Mouse (Mus musculus): Measurements from ENCODE around the gene P4hb.
A peak's percentile ranks its signal among the peaks of the same experiment; 100 is the strongest.

The P4hb gene

DNA sequence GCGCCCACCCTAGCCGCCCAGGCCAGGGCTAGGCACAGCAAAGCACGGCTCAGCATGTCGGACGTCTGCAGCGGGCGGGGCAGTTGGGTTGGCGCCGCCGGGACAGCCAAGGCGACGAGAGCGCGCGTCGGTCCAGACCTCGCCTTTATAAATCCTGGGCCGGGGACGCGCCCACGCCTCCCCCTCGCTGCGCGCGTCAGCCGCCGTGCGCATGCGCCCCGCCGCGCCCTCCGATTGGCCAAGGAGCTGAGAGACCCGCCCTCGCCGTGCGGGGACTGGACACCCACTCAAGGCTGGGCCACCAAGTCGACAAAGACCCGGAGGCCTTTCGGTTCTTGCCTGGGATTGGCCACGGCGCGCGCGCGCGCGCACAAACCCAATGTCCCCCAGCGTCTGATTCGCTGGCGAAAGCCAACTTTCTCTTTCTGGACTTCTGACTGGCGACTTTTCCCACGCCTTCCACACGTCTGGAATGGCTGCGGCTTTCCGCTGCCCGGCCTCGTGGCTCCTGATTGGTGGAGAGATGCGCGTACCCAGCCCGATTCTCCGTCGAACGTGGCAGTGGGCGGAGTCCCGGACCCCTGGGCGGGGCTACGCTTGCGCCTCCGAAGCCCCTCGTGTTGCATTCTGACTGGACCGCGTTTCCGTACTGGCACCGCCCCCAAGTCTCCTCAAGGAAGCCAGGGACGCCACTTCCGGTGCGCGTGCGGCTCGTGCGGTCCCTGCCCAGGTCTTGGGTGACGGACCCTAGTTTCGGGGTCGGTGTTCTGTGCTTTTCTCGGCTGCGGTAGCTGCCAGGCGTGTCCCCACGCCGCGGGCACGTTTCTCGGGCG, at the start of gene P4hb:
Gene P4hb, minus strand, starts transcription at position 502 of the 833 bp plus-strand sequence.
- peak; percentile 100 for DNase-seq (ENCODE audit: inconsistent ontology term)

GRCm38 (mm10) chr11:120622805-120623204, 49.8 kb upstream of the P4hb start:
- DNase-seq (ENCODE audit: inconsistent ontology term) = no peak

DNA sequence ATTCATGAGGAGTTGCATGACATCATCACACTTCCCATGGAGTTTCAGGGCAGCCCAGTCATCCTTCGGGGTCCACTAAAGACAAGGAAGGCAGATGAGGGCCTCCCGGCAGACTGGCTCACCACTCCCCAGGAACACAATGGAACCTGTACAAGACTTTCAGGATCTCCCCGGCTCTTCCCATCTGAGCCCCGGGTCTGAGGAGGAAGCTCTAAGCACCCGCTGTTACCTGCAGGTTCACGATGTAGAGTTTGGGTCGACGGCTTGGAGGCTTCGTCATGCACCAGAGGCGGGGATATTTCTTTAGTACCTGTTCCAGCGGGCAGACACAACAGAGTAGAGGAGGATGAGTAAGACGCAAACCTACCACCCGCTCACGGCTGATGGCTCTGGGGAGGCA, 47.1 kb upstream of the P4hb start:
- DNase-seq (ENCODE audit: inconsistent ontology term) = no peak

DNA sequence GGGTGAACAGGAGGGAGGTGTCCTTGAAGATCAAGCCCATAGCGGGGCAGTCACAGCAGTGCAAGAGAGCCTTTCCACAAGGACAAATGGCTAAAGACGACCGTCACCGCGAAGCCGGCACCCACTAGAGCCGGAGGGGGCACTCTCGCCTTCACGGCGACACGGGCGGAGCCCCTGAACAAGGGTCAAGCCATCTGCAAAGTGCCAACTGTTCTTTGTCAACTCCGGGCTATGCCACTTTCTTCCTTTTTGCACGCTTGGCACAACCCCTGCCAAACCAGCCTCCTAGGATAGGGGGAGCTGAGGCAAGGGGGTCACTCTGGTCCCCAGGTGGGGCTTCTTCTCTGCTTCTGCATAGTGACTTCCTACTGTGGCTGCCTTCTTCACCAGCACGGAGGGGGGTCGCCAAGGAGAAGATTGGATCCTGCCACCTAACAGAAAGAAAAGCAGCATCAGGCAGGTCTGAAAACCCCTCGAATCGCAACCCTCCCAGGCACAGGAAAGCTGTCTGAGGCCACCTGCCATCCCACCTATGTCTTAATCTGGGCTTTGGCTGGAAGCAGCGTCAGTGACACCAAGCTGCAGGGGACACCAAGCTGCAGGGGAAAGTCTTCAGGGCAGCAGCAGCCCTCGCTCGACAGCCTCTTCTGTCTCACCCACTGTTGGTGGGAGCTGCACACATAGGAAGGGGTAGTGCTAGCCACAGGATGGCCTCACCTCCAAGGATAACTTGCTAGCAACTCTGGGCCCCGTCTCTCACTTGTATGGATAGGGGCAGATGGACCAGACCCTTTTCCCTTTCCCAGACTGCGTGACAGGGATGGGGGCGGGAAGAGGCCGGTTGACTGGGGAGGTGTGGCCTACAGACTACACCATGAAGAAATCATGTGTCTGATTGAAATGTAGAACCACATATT, 45.8 kb upstream of the P4hb start:
- DNase-seq (ENCODE audit: inconsistent ontology term) = no peak

DNA sequence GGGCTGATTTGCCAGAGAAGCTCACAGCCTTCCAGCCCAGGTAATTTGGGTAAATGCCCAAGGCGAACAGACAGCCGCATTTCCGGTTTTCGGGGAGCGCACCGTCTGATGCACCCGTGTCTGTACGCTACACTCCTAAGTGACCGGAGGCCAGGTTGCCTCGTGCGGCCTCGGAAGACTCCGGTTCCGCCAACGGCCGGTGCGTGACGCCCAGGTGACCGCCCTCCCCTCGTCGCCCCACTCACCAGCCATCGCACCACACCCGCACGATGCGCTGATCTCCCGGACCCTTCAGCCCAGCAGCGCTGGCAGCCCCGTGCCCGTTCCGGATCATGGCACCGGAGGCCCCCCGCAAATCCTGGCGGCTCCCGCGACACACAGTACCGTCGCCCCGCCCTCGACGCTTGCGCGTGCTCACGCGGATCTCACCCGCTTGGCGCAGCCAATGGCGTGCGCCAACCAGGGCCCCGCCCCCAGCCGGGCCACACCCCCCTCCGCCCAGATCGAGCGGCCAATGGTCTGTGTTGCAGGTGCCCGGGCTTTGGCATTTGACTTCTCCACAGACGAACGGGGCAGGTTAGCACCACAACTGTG, 44.6 kb upstream of the P4hb start, which contains the start of gene Pcyt2:
Gene Pcyt2, minus strand, starts transcription at position 418 of the 594 bp plus-strand sequence.
- peak; percentile 91 for DNase-seq (ENCODE audit: inconsistent ontology term)

DNA sequence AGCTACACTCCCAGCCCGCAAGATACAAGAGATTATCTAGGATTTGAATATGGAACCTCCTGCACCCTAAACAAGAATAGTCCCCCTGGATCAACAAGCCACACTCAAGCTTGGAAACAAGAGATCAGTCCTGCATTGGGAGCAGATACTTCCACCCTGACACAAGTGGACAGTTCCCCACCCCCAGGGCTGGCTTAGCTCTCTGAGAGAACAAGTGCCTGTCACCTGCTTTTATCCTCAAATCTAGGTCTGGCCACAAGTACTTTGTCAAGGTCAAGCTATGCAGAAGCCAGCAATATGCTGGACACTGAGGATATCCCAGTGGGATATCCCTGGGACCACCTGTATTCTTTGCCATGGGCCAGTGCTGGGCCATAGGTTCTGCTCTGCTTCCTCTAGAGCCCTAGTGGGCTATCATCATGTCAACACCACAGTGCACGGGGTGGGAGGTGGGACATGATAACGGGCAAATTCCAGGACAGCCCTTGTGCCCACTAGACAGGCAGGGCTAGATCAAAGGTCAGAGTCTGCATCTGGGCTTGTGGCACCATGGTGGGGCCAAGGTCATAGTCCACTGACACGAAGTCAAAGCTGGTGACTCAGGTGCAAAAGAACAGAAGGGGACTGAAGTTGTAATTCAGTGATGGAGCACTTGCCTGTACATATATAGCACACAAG, 43.7 kb upstream of the P4hb start:
- DNase-seq (ENCODE audit: inconsistent ontology term) = no peak

DNA sequence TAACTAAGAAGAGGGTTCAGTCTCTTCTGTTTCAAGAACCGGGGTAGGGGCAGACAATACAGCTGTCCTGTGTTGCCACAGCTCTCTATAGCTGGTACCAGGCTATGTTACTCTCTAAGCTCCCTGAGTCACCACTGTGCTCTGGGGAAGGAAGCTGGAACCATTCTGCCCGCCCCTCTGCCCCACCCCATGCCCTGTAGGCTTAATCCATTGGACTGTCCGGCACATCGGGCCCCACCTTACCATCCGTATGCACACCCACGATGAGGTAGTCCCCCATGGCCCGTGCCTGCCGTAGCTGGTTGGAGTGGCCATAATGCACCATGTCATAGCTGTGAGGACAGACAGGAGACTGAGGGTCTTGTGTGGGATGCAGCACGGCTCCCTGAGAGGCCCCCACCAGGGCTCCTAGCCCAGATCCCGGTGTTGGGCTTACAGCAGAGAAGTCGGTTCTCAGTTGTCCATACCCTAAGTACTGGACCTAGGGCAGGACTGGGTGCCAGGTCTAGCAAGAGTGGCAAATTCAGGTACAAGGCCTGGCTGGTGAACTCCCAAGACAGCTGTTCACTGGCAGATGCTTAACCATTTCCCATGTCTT, 42.7 kb upstream of the P4hb start:
- no peak for DNase-seq (ENCODE audit: inconsistent ontology term)

GRCm38 (mm10) chr11:120615167-120615566, 42.1 kb upstream of the P4hb start:
- no peak for DNase-seq (ENCODE audit: inconsistent ontology term)

GRCm38 (mm10) chr11:120613976-120614375, 40.9 kb upstream of the P4hb start:
- no peak for DNase-seq (ENCODE audit: inconsistent ontology term)

DNA sequence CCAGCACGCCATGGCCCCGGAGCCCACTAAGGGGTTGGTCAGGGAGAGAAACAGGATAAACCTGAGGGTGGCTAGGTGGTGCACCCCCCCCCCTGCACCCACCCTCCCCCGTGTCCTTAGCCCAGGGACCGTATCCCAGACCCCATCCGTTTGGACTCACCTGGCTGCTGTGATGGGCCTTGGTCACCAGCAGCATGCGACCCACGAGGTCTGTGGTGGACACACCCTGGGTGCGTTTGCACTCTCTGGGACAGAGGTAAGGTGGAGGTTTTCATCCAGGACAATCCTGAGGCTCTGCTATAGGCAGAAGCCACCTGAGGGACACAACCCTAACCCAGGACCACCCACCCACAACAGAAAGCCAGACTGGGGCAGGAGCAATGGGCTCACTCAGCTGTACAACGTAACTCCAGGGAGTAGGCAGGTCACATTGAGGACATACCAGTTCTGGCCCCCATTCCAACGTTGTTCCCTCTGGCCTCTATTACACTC, 40.5 kb upstream of the P4hb start:
- no peak for DNase-seq (ENCODE audit: inconsistent ontology term)

DNA sequence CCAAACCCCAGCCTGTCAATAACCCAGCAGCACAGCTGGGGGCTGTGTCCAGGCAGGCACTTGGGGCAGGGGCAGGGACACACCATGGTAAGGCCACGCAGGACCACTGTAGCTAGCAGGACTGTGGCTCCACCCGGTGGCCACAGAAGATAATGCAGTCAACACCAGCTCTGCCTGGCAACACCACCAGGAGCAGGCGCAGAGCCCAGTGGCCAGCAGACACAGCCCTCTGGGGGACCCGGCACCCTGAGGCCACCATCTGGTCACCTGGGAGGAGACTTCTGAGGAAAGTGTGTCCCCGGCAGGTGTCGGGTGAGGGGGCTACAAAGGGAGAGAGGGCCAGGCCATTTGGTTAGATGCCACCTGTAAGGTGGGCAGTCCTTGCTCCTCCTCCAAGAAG, 39.7 kb upstream of the P4hb start:
- DNase-seq (ENCODE audit: inconsistent ontology term) = peak; percentile 71

GRCm38 (mm10) chr11:120610477-120611046, 37.5 kb upstream of the P4hb start:
- DNase-seq (ENCODE audit: inconsistent ontology term) = no peak

DNA sequence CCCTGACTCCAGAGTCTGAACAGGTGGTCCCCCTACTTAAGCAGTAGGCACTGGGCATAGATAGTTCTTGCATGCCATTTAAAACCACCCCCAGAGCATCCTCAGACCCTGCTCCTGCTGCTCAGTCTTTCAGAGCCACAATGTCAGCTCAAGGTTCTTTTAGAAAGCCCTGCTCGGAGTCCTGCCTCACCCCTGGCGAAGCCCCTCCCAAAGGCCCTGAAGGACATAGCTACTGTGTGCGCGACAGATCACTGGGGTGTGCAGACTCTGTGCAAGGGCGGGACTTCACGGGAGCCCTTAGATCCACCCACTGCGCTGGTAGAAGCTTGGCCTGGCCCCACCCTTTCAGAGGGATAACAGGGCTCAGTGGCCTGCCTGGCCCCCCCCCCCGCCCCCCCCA, 36.2 kb upstream of the P4hb start:
- DNase-seq (ENCODE audit: inconsistent ontology term) = no peak

- DNase-seq (ENCODE audit: inconsistent ontology term) = no peak
Observed at GRCm38 (mm10) chr11:120608241-120609034, 35.4 kb upstream of the P4hb start, which contains the start of gene Npb. Gene Npb (plus strand): TSS chr11:120608477.

DNA sequence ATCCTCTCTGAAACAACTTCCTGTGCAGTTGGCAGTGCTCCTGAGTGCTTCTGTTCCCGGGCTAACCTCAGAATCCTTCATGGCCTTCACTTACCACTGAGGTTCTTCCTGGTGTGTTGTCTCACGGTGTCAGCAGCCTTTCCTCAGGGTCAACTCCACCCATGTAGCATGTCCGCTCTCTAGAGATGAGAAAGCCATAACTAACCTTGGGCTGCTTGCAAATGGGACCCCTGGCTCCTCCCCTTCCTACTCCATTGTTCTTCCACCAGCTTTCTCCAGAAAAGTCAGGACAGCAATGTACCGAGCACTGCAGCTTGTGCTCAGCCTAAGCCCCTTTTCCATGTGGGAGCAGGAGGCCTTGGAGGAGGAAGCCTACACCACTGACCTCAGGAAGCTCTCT, 33.7 kb upstream of the P4hb start:
- DNase-seq (ENCODE audit: inconsistent ontology term) = no peak

- no peak for DNase-seq (ENCODE audit: inconsistent ontology term)
Observed at GRCm38 (mm10) chr11:120605667-120606066, 32.6 kb upstream of the P4hb start.

DNA sequence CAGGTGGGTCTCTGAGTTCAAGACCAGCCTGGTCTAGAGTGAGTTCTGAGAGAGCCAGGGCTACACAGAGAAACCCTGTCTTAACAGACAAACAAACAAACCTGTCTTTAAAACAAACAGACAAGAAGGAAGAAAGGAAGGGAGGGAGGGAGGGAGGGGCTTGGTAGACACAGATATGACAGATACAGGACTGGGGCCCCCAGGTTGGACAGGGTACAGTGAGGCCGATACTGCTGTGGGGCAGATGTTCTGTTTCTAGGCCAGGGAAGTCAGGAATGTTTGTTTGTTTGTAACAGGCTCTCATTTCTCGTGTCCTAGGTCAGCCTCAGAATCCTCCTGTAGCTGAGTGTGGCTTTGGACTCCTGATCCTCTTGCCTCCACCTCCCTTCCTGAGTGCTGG, 30.5 kb upstream of the P4hb start:
- no peak for DNase-seq (ENCODE audit: inconsistent ontology term)

GRCm38 (mm10) chr11:120600716-120601115, 27.7 kb upstream of the P4hb start:
- no peak for DNase-seq (ENCODE audit: inconsistent ontology term)

GRCm38 (mm10) chr11:120598990-120599549, 26.0 kb upstream of the P4hb start:
- DNase-seq (ENCODE audit: inconsistent ontology term) = no peak

All from Muller cell, postnatal 12 days (primary cell).